Mouse (Mus musculus) spleen, adult 2 months (tissue): ENCODE data around the gene Polr2j.

Experiments
- CTCF ChIP-seq: fragments of 200-500 bp; IDR thresholded peaks from 2 replicates; pipeline ENCODE4 v1.5.1; 2011; ENCODE audit warnings: mild to moderate bottlenecking, inconsistent platforms; ENCODE audit not compliant: insufficient read depth, insufficient read length, insufficient replicate concordance; ENCODE audit errors: extremely low read depth
- POLR2A ChIP-seq: fragments of 200-500 bp; IDR thresholded peaks from 2 replicates; pipeline ENCODE4 v1.6.1; 2011; ENCODE audit warnings: low read depth, low read length, inconsistent platforms

GRCm38 (mm10) chr5:136108486-136108885 lies 7.9 kb upstream of the Polr2j start:
- TF ChIP-seq CTCF, result no peak
- TF ChIP-seq POLR2A, result no peak
